Mouse (Mus musculus) CD4-positive helper T cell, adult 2 months (primary cell): ENCODE data around the gene Ric1.

Source experiments
- DNase-seq: peaks from one replicate; pipeline ENCODE4 v3.0.0-alpha.2; 2012; ENCODE audit warnings: low read depth, missing footprints, low spot score

Ric1 gene

GRCm38 (mm10) chr19:29521637-29522435, at the start of gene Ric1:
TSS of gene Ric1 (plus strand) at chr19:29522282.
- peak; percentile 86 for DNase-seq

GRCm38 (mm10) chr19:29472424-29472823, 49.7 kb upstream of the Ric1 start:
- no peak for DNase-seq

GRCm38 (mm10) chr19:29472946-29473345, 49.1 kb upstream of the Ric1 start:
- no peak for DNase-seq

- no peak for DNase-seq
Observed at GRCm38 (mm10) chr19:29474803-29475202, 47.3 kb upstream of the Ric1 start.

GRCm38 (mm10) chr19:29475210-29475620, 46.9 kb upstream of the Ric1 start:
- no peak for DNase-seq

- no peak for DNase-seq
Observed at GRCm38 (mm10) chr19:29478598-29478997, 43.5 kb upstream of the Ric1 start.

- no peak for DNase-seq
Observed at GRCm38 (mm10) chr19:29481578-29481977, 40.5 kb upstream of the Ric1 start.

GRCm38 (mm10) chr19:29482148-29482547, 39.9 kb upstream of the Ric1 start:
- DNase-seq = no peak

- DNase-seq = no peak
Observed at GRCm38 (mm10) chr19:29482637-29483036, 39.4 kb upstream of the Ric1 start.

- DNase-seq = no peak
Observed at GRCm38 (mm10) chr19:29483386-29483785, 38.7 kb upstream of the Ric1 start.

GRCm38 (mm10) chr19:29484537-29484936, 37.5 kb upstream of the Ric1 start:
- no peak for DNase-seq

- DNase-seq = no peak
Observed at GRCm38 (mm10) chr19:29485257-29485948, 36.7 kb upstream of the Ric1 start.

GRCm38 (mm10) chr19:29486545-29487206, 35.4 kb upstream of the Ric1 start:
- DNase-seq = no peak

- DNase-seq = no peak
Observed at GRCm38 (mm10) chr19:29487326-29488072, 34.6 kb upstream of the Ric1 start.

GRCm38 (mm10) chr19:29488073-29488390, 34.0 kb upstream of the Ric1 start:
- no peak for DNase-seq

- no peak for DNase-seq
Observed at GRCm38 (mm10) chr19:29488420-29488819, 33.7 kb upstream of the Ric1 start.

- no peak for DNase-seq
Observed at GRCm38 (mm10) chr19:29489785-29490284, 32.2 kb upstream of the Ric1 start.

- no peak for DNase-seq
Observed at GRCm38 (mm10) chr19:29491467-29491866, 30.6 kb upstream of the Ric1 start.

- DNase-seq = no peak
Observed at GRCm38 (mm10) chr19:29494454-29494853, 27.6 kb upstream of the Ric1 start.

- no peak for DNase-seq
Observed at GRCm38 (mm10) chr19:29496001-29496597, 26.0 kb upstream of the Ric1 start.
